Mouse (Mus musculus) ES-Bruce4 (cell line): Measurements from ENCODE around the gene Rassf6.

ENCODE experiments used
- CTCF ChIP-seq: IDR thresholded peaks from one replicate; pipeline ENCODE4 v1.8.1; 2011; ENCODE audit warnings: low read depth, low read length
- EP300 ChIP-seq: IDR thresholded peaks from 2 replicates; pipeline ENCODE4 v1.6.1; 2011; ENCODE audit warnings: low read depth, low read length; ENCODE audit not compliant: insufficient read depth
- POLR2A ChIP-seq: IDR thresholded peaks from one replicate; pipeline ENCODE4 v1.8.1; 2011; ENCODE audit warnings: low read length; ENCODE audit not compliant: insufficient read depth

- TF ChIP-seq CTCF (no peak), EP300 (no peak), POLR2A (no peak)
These were observed 18.7 kb downstream of the Rassf6 start for GRCm38 (mm10) chr5:90621726-90622125.
